Mouse (Mus musculus): ENCODE results near the gene Cped1.
"Not testable (repeated sequence)": the region's sequence is repeated elsewhere in the genome, so short reads cannot be mapped to it uniquely, and the experiment has no call there.

The Cped1 gene

GRCm38 (mm10) chr6:22231244-22231643 lies 245.5 kb downstream of the Cped1 start:
- DNase-seq (ENCODE audit: low spot score) = no peak

DNA sequence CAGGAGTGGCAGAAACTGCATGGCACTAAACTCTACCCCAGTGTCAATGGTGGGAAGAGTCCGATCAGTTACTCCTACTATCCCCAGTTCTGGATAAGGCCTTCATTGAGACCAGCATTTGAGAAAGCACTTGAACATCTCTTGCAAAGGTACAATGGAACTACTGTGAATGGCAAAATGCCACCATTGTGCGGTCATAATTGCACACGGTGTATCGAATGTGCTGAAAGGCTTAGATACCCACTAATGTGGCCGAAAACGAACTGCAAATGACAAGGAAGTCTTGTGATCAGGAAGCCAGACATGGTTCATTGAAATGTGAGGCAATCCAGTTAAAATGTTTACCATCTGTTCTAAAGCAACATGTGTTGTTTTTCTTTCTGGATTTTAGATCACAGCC lies 247.8 kb downstream of the Cped1 start:
- DNase-seq (ENCODE audit: low spot score) = no peak

GRCm38 (mm10) chr6:22235133-22235532 lies 249.4 kb downstream of the Cped1 start:
- no peak for DNase-seq (ENCODE audit: low spot score)

DNA sequence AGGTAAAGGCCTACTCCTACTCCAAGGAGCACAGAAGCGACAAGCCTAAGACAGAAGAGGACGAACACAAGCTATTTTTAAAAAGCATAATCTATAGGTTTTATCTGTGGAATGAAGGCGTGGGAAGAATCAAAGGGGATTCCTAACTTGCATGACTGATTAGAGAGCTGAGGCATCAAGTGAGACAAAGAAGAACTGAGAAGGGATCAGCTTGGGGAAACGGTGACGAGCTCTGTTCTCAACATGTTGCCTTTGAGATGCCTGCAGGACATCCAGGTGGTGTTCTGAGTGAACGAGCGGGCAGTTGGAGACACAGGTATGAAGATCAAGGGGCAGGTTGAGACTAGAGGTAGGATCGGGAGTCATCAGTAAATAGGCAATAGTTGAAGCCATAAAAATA lies 257.6 kb downstream of the Cped1 start:
- no peak for DNase-seq (ENCODE audit: low spot score)

- DNase-seq (ENCODE audit: low spot score) = no peak
Measured at GRCm38 (mm10) chr6:22246696-22247095, 261.0 kb downstream of the Cped1 start.

DNA sequence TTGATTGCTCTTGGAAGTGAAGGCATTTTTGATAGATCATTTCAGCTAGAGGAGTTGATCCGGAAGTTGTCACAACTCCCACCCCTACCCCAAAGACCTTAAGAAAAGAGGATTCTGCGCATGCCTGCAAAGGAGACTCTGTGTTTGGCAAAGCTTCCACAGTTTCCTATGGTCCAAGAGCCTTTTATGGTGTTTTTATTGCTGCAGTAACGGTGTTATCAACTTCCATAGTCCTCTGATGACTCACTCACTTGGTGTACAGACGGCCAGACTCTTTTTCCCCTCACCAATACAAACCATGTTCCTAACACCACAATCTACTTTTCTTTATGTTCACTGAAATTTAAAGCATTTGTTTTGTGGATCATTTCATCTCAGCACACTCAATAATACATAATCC lies 273.1 kb downstream of the Cped1 start:
- no peak for DNase-seq (ENCODE audit: low spot score)

- DNase-seq (ENCODE audit: low spot score) = no peak
Measured at GRCm38 (mm10) chr6:22262519-22262918, 276.8 kb downstream of the Cped1 start.

DNA sequence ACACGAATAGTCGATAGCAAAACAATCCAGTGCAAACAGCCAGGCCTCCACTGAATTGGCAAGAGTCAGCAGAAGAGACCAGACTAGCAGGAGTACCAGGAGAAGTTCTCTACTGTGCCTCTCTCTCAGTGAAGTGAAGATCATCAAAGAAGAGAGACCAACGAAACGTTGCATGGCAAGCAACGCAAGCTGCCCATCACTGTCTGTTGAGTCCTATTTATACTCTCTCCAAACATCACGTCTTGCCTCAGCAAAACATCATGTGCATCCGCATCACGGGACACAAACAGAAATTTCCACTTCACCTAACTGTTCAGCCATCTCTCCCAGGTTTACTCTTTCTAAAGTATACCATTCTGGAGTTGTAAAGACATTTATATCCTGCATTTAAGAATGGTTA lies 278.4 kb downstream of the Cped1 start:
- not testable (repeated sequence) for DNase-seq (ENCODE audit: low spot score)

- DNase-seq (ENCODE audit: low spot score) = no peak
Measured at GRCm38 (mm10) chr6:22266018-22266417, 280.3 kb downstream of the Cped1 start.

DNA sequence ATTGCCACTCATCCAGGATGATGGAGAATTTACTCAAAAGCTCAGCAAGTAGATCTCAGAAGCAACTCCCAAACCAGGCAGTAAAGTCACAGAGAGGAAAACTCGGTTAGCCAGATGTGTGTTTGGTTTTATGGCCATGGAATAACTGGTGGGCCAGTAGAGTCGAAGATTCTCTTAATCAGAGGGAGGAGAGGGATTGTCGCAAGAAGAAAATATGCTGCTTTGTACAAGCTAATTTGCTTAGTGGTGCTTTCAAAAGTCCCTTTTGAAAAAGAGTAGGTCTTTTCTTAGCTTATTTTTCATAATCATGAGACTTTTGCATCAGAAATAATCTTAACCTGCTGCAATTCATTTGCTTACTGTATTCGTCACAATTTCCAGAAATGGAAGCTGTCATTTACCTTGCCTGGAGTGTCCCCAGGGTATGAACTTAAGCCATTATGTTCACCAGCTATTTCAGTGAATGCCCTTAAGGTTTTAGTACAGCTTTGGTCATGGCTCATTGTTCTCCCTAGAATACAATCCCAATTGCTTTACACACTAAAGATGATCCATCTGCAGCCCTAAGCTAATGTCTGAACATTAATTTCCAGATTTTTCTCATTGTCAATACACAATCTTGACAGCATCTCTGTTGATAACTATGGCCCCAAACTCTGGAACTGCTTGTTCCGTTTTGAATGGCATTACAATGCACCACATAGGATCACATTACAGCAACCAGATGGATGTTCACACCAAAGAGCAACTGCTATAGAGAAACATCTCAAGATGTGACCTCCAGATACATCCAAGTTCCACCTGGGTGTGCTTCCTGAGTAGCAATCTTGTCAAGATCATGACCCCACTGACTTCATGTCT lies 282.3 kb downstream of the Cped1 start:
- no peak for DNase-seq (ENCODE audit: low spot score)

DNA sequence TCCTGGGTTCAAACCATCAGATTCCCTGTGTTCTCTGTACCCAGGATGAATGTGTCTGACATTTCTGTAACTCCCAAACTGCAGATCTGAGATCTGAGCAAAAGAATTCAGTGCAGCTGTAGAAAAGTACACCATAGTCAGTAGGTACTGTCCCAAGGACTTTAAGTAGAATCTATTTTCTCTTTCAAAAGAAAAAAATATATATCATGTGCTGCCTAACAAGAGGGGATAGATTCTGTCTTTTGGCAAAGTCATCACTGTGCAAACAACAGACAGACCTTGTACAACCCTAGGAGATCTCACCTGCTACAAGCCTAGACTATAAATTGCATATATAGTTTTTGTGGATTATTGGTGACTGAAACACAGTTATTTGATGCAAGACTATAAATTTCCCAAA lies 283.0 kb downstream of the Cped1 start:
- no peak for DNase-seq (ENCODE audit: low spot score)

GRCm38 (mm10) chr6:22269840-22270521 lies 284.3 kb downstream of the Cped1 start:
- DNase-seq (ENCODE audit: low spot score) = no peak

- DNase-seq (ENCODE audit: low spot score) = no peak
Measured at GRCm38 (mm10) chr6:22277941-22278340, 292.2 kb downstream of the Cped1 start.

DNA sequence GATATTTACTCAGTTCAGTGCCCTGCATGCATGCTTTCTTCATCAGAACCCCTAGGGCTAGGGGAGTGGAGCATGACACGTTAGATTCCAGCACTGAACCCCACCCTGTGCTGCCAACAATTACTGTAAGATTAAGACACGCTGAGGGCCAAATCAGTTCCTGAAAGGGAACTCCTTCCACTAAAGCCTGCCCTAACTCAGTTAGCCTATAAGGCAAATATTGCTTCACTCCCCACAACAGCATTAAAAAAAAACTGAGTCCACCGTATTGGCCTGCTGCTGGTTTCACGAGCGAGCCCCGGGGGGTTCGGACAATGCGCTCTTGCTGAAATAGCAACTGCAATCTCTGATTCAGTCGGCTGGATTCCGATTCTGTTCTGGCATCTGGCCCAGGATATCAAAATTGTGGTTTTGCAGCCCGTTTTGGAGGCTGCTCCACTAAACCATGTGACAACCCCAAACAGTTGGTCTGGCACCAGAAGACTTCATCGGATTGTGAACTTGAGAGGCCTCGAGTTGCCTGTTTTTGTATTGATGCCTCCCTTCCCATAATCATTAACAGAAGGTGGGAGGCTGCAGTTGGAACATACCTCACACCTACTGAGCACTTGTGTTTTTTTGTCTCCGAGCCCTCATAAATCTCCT lies 294.6 kb downstream of the Cped1 start:
- DNase-seq (ENCODE audit: low spot score) = no peak

DNA sequence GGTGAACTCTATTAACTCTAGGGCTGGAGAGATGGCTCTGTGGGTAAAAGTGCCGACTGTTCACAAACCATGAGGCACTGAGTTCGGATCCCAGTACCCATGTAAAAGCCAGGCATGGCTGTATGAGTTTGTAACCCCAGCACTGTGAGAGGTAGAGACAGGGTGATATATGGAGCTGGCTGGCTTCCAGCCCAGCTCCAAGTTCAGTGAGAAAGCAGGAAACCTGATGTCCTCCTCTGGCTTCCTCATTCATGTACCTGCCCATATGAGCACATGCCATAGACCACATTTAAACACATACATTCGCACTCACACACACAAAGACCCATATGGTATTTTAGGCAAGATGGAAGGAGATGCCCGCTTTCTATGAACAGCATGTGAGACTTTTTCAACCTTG lies 296.7 kb downstream of the Cped1 start:
- DNase-seq (ENCODE audit: low spot score) = no peak

DNA sequence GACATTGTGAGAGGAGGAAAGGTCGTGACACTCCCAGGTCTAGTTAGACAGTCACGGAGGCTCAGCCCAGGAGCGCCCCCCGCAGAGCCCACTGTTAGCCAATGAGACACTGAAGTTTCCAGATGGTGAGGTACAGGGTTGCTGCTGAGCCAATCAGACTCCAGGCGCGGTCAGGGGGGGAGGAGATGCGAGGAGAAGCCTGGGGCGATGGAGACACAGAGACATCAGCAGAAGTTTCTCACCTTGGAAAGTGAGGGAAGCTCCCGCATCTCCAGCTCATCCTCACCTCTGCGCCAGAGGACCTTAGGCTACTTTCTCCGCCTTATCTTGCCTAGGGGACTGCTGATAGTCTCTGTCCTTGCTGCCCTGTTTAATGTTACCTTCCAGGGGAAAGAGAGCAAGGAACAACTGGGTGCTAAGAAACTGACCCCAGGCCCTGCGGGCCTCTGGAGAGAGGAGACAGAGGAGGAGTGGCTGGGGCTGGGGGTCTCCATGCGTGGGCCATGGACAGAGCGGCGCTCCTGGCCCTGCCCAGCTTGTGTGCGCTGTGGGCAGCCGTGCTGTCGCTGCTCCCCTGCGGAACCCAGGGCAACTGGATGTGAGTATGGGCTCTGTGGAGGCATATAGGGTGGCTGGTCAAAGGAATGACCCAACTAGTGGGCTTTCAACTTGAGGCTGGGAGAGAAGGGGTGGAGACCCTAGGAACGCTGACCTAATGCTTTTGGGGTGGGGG lies 302.5 kb downstream of the Cped1 start, which contains the start of gene Wnt16:
Gene Wnt16, plus strand, starts transcription at position 224 of the 733 bp plus-strand sequence.
- DNase-seq (ENCODE audit: low spot score) = no peak

DNA sequence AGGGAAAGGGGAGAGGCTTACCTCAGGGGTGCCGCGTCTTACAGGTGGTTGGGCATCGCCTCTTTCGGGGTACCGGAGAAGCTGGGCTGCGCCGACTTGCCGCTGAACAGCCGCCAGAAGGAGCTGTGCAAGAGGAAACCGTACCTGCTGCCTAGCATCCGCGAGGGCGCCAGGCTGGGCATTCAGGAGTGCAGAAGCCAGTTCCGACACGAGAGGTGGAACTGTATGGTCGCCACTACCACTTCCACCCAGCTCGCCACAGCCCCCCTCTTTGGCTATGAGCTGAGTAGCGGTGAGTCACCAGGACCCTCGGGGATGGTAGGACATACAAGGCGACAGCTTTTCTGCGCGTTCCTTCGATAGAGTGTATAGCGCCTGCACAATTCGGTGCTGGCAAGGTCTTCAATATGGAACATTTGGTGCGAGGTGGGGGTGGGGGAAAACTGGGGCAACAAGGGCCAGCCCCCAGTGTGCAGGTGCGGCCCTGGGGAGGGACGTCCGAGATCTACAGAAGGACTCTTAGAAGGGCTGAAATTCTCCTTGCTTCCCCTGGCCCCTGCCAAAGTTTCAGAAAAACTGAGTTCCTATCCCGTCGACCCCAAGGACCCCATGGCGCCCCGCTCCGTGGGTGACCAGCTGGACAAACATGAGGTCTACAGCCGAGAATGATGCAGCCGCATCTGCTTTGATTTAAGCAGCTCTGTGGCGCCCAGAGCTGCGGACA lies 303.2 kb downstream of the Cped1 start:
- no peak for DNase-seq (ENCODE audit: low spot score)

DNA sequence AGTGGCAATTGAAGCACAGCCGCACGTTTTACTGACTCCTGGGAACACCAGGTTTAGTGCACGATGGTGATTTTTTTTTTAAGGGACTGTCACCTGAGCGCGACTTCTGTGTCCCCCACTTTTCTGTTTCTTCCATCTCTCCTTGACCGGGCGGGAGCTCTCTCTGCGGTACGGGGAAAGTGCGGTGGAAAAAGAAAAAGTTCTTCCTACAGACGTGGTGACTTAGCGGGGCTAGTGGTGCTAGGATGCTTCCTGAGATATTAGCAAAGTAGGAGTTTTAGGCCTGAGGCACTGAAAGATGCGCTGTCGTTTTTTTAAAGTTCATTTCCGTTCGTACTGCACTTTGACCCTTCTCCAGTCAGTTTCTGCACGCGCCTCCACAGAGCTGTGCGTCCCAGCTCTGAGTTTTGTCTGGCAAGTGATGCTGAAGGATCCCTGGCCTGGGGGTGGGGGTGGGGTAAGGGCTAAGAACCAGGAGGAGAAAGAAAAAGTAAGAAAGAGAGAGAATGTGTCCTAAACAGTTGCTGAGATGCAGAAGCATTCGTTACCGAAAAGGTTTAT lies 303.8 kb downstream of the Cped1 start:
- DNase-seq (ENCODE audit: low spot score) = no peak

DNA sequence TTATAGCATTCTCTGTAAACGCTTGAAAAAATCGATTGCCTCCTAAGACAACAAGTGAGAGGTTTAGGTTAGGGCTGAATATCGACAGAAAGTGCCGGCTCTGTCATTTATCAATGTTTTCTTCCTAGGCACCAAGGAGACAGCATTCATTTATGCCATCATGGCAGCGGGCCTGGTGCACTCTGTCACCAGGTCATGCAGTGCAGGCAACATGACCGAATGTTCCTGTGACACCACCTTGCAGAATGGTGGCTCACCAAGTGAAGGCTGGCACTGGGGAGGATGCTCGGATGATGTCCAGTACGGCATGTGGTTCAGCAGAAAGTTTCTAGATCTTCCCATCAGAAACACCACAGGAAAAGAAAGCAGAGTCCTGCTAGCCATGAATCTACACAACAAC lies 305.1 kb downstream of the Cped1 start:
- no peak for DNase-seq (ENCODE audit: low spot score)

GRCm38 (mm10) chr6:22292056-22292455 lies 306.3 kb downstream of the Cped1 start:
- DNase-seq (ENCODE audit: low spot score) = no peak

DNA sequence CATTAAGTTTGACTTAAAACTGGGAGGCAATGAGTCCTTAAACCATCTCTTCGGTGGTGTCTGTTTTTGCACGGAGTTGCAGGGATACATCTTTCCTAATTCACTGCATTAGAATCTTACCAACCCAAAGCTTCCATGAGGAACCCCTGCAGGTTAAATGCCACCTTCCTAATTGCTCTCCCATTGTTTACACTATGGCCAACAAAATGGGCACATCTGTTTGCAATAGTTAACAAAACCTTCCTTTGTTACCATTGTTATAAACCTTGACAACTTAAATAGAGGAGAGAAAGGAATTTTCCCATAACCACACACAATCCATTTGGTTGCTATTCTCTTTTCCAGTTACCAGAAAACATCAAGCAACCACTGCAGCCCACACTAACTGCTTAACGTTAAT lies 308.2 kb downstream of the Cped1 start:
- DNase-seq (ENCODE audit: low spot score) = no peak

Measured in MN1 (cell line).